Mouse (Mus musculus): ENCODE data around the gene Pde10a. TPM values are rescaled to one million over a fixed set of nuclear protein-coding genes. Genes with fewer than 3 reads are reported as not detected.

Pde10a gene
- polyA plus RNA-seq, 1 experiment from 2014 or later = 24.5 TPM

DNA sequence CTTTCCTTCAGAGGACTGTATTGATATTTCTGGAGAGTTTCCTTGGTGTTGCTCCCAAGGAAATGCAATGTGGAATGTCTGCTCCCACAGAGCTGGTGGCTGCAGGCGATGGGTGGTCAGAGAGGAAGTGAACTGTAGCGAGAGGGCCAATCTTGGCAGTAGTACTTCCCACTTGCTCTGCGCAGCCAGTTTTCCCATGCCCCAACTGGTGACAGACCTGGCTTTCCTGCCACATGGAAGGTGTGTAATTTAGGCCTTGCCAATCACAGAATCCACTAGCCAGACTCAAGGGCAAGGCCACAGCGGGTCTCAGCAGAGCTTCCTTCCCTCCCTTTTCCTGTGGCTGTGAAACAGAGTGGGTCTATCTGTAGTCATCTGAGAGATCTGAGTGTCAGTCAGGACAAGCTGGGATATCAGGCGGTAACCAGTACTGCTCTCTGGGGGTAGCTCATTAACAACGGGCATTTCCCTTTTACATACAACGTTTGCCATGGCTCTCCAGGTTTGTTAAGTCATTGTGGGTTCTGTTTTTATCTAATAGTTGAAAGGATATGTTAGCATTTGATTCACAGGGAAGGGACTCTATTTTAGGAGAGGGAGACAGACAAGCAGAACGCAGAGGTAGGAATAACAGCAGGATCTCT lies 316.8 kb downstream of the Pde10a start:
- Histone ChIP-seq H3K4me2 (ENCODE audit: low read length) (no peak overlapping the region), H3K4me1 (replicated peaks; ENCODE audit: control insufficient read depth, insufficient read depth, low read length) (peaks cover 32% of the 10 kb centered on the region), H3K36me3 (ENCODE audit: control insufficient read depth, insufficient read depth) (no peaks in the 10 kb centered on the region), H3K9ac (replicated peaks; ENCODE audit: low read depth, low read length) (no peak overlapping the region), H3K27ac (ENCODE audit: low read length) (no peak overlapping the region), H3K9me3 (ENCODE audit: control insufficient read depth, low read length) (no peaks in the 10 kb centered on the region), H3K27me3 (replicated peaks; ENCODE audit: control insufficient read depth, insufficient read depth, low read length) (no peaks in the 10 kb centered on the region), H3K4me3 (replicated peaks; ENCODE audit: low read length) (no peak overlapping the region)
- WGBS = 56% methylated on average over 8 of the region's 8 CpGs
- 0 out of 2 replicates have a peak, but pooled peaks have one; percentile 17 for ATAC-seq

DNA sequence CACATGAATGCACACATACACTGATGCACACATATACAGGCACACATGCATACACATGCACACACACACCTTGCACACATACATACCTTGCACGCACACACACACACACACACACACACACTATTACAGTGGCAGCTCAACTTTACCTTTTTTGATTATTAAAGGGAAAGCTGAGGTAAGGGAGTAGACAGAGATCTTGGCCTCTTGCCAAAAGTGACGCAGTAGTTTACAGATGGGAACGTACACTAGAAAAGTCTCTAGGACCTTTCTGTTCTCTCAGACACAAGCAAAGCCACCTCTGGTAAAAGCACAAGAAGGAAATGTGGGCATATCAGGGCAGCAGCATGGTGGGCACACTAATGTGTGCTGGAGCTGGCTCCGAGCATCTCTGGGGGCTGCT lies 317.5 kb downstream of the Pde10a start:
- Histone ChIP-seq H3K4me3 (replicated peaks; ENCODE audit: low read length) (no peak overlapping the region), H3K27ac (ENCODE audit: low read length) (no peak overlapping the region), H3K4me1 (replicated peaks; ENCODE audit: control insufficient read depth, insufficient read depth, low read length) (peaks cover 36% of the 10 kb centered on the region), H3K9ac (replicated peaks; ENCODE audit: low read depth, low read length) (no peak overlapping the region), H3K4me2 (ENCODE audit: low read length) (no peak overlapping the region), H3K27me3 (replicated peaks; ENCODE audit: control insufficient read depth, insufficient read depth, low read length) (no peaks in the 10 kb centered on the region), H3K36me3 (ENCODE audit: control insufficient read depth, insufficient read depth) (no peaks in the 10 kb centered on the region), H3K9me3 (ENCODE audit: control insufficient read depth, low read length) (no peaks in the 10 kb centered on the region)
- 40% methylated on average over 4 of the region's 4 CpGs for WGBS
- ATAC-seq = no peak

DNA sequence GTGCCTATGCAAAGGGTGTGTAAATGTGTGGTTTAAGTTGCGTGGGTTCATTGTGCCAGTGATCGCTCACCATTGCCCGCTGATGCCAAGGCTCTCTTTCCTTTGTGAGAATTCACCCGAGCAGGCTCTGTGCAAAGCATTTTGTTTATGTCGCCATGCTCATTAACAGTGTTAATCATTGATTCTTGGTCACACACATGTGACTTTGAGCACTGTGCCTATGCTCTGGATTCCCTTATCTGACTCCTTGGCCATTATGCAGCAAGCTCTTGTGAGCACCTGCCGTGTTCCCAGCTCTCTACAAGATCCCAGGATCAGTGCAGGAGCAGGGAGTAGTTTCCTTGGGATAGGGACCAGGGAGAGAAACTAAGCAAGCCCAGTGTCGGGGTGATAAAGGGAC lies 318.8 kb downstream of the Pde10a start:
- 64% methylated on average over 7 of the region's 7 CpGs for WGBS
- no peak overlapping the region for H3K4me2 ChIP-seq (ENCODE audit: low read length)
- no peak overlapping the region for H3K27ac ChIP-seq (ENCODE audit: low read length)
- ATAC-seq = no peak
- no peak overlapping the region for H3K4me3 ChIP-seq (replicated peaks; ENCODE audit: low read length)
- H3K4me1 ChIP-seq (replicated peaks; ENCODE audit: control insufficient read depth, insufficient read depth, low read length) = peaks cover 30% of the 10 kb centered on the region
- no peaks in the 10 kb centered on the region for H3K27me3 ChIP-seq (replicated peaks; ENCODE audit: control insufficient read depth, insufficient read depth, low read length)
- H3K9ac ChIP-seq (replicated peaks; ENCODE audit: low read depth, low read length) = no peak overlapping the region
- H3K36me3 ChIP-seq (ENCODE audit: control insufficient read depth, insufficient read depth) = no peaks in the 10 kb centered on the region
- H3K9me3 ChIP-seq (ENCODE audit: control insufficient read depth, low read length) = no peaks in the 10 kb centered on the region

DNA sequence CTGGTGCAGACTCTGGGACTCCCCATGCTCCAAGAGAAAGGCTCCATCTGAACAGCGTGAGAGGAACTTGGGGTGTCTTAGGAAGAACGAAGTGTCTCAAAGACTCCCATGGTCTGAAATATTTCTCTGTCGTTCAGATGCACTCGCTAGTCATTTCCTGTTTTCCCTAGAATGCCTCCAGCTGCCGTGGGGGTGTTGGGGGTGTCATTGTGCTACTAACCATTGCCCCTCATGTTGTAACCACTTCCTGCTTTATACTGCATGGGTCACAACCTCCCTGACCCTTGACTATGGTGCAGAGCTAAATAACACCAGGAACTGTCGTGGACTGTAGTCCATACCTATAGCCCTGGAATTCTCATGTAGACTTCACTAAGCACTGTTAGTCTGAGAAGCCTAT lies 321.3 kb downstream of the Pde10a start:
- Histone ChIP-seq H3K27me3 (replicated peaks; ENCODE audit: control insufficient read depth, insufficient read depth, low read length) (no peaks in the 10 kb centered on the region), H3K9ac (replicated peaks; ENCODE audit: low read depth, low read length) (no peak overlapping the region), H3K4me1 (replicated peaks; ENCODE audit: control insufficient read depth, insufficient read depth, low read length) (peaks cover 22% of the 10 kb centered on the region), H3K4me3 (replicated peaks; ENCODE audit: low read length) (no peak overlapping the region), H3K36me3 (ENCODE audit: control insufficient read depth, insufficient read depth) (no peaks in the 10 kb centered on the region), H3K9me3 (ENCODE audit: control insufficient read depth, low read length) (no peaks in the 10 kb centered on the region), H3K27ac (ENCODE audit: low read length) (no peak overlapping the region), H3K4me2 (ENCODE audit: low read length) (no peak overlapping the region)
- no peak for ATAC-seq
- 86% methylated on average over 6 of the region's 6 CpGs for WGBS

DNA sequence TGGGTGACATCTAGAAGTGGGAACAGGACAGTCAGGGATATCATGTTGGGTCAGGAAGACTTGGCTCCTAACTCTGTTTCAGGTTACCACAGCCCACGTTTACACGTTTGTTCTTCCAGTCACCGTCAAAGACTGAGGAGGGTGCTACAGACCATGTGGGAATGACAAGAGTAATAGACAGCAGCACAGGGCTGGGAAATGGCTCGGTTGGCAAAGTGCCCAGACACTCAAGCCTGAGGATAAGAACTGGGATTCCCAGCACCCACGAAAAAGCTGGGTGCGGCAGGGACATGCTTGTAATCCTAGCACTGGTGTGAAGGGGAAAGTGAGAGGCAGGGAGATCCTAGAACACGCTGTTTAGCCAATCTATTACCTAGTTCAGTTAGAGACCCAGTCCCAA lies 322.4 kb downstream of the Pde10a start:
- no peak overlapping the region for H3K4me2 ChIP-seq (ENCODE audit: low read length)
- 36% methylated on average over 7 of the region's 7 CpGs for WGBS
- no peak overlapping the region for H3K9ac ChIP-seq (replicated peaks; ENCODE audit: low read depth, low read length)
- no peak overlapping the region for H3K4me3 ChIP-seq (replicated peaks; ENCODE audit: low read length)
- no peaks in the 10 kb centered on the region for H3K9me3 ChIP-seq (ENCODE audit: control insufficient read depth, low read length)
- peak; percentile 38; the same call in 1 of the 2 replicates for ATAC-seq
- H3K36me3 ChIP-seq (ENCODE audit: control insufficient read depth, insufficient read depth) = no peaks in the 10 kb centered on the region
- H3K27ac ChIP-seq (ENCODE audit: low read length) = no peak overlapping the region
- peaks cover 13% of the 10 kb centered on the region for H3K4me1 ChIP-seq (replicated peaks; ENCODE audit: control insufficient read depth, insufficient read depth, low read length)
- H3K27me3 ChIP-seq (replicated peaks; ENCODE audit: control insufficient read depth, insufficient read depth, low read length) = no peaks in the 10 kb centered on the region

DNA sequence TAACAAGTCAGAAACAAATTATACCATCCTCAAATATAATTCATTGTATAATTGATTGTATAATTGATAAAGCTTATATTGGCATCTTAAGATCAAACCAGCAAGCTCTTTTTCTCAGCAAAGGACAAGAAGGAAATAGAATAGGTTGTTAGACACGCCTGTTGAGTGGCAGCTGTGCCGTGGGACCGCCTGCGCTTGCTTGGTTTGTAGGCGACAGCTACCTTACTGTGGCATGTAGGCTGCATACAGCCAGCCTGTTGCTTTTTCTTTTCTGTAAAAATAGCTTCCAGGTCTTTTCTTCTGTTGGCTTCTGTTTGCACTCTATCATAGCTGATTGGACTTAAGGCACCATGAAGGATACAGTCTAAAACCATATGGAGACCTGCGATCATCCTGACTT lies 326.7 kb downstream of the Pde10a start:
- 93% methylated on average over 6 of the region's 6 CpGs for WGBS
- no peaks in the 10 kb centered on the region for H3K27me3 ChIP-seq (replicated peaks; ENCODE audit: control insufficient read depth, insufficient read depth, low read length)
- no peak overlapping the region for H3K27ac ChIP-seq (ENCODE audit: low read length)
- peaks cover 15% of the 10 kb centered on the region for H3K4me1 ChIP-seq (replicated peaks; ENCODE audit: control insufficient read depth, insufficient read depth, low read length)
- ATAC-seq = no peak
- no peaks in the 10 kb centered on the region for H3K36me3 ChIP-seq (ENCODE audit: control insufficient read depth, insufficient read depth)
- no peak overlapping the region for H3K9ac ChIP-seq (replicated peaks; ENCODE audit: low read depth, low read length)
- no peaks in the 10 kb centered on the region for H3K9me3 ChIP-seq (ENCODE audit: control insufficient read depth, low read length)
- H3K4me3 ChIP-seq (replicated peaks; ENCODE audit: low read length) = no peak overlapping the region
- H3K4me2 ChIP-seq (ENCODE audit: low read length) = no peak overlapping the region

DNA sequence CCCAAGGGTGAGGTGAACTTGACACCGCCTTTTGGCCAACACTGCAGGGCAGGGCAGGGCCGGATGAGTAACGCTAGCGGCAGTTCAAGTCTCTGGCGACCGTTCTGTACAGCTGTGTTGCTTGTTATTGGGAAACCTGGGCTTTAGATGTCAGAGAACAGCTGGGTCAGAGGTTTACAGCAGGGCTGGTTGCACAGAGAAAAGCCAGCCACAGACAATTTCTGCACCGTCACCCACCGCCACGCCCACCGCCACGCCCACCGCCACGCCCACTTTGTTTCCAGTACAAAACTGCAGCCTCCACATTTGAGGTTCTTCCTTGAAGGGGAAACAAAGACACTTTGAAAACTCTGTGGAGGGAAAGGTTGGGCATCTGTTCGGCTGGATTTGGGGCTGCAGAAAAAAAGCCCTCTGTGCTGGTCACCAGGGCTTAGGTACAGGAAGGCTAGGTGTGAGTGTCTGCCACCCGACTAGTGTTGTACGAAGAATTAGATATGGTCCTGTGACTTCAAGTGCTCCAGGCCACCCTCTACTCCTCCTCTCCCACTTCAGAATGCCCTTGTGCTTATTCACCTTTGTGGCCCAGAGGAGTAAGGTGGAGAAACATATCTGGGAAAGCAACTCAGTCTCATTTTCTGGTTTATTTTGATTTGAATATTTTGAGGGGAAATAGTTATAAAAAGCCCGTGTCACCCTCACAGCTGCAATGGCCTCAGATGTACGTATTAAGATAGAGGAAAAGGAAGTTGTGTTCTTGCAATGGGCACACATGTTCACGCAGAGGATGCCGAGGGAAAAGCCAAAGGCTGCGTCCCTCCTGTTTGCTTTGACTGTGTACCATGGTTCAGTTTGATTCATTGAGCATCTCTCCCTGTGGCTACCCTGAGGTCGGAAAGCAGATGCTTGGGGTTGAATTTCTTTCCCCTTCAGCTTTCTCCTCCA lies 331.5 kb downstream of the Pde10a start:
- WGBS = 41% methylated on average over 22 of the region's 22 CpGs
- Histone ChIP-seq H3K4me2 (ENCODE audit: low read length) (peak overlapping the region; percentile 16; the same call in 1 of the 2 replicates), H3K4me1 (replicated peaks; ENCODE audit: control insufficient read depth, insufficient read depth, low read length) (peaks cover 15% of the 10 kb centered on the region), H3K9ac (replicated peaks; ENCODE audit: low read depth, low read length) (no peak overlapping the region), H3K27ac (ENCODE audit: low read length) (no peak overlapping the region), H3K9me3 (ENCODE audit: control insufficient read depth, low read length) (no peaks in the 10 kb centered on the region), H3K4me3 (replicated peaks; ENCODE audit: low read length) (no peak overlapping the region), H3K36me3 (ENCODE audit: control insufficient read depth, insufficient read depth) (no peaks in the 10 kb centered on the region), H3K27me3 (replicated peaks; ENCODE audit: control insufficient read depth, insufficient read depth, low read length) (no peaks in the 10 kb centered on the region)
- no peak for ATAC-seq

DNA sequence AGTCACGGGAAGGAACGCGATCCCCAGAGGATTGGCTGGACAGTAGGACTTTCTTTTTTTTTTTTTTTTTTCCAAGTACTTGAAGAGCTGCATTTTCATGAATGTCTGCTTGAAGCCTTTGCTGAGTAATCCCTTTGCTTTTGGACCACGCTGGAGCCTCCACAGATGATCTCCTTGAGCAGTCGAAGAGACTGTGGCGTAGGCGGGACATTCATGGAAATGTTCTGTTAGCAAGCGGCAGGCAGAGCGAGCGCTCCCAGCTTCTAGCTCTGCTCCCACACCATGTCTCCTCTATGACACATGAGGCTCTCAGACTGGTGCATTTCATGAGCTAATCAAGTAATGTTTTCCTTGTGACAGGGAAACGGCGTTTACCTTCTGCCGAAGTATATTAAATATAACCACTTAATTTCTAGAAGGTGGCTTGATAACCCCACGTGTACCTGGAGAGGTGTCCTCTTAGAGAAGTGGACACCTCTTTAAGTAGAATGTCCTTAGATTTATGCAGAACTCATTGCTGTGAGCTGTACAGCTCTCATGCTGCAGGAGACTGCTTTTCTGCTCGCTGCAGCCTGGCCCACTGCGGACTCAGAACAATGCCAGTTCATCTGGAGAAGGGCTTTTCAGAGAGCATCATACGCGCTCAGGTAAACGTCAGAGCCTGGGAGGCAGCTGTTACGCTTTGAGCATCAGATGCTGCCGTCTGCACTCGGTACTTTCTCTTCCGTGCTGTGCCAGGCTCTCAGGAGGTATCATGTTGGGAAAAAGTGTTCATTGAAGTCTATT lies 333.7 kb downstream of the Pde10a start:
- H3K9me3 ChIP-seq (ENCODE audit: control insufficient read depth, low read length) = no peaks in the 10 kb centered on the region
- H3K4me1 ChIP-seq (replicated peaks; ENCODE audit: control insufficient read depth, insufficient read depth, low read length) = peaks cover 19% of the 10 kb centered on the region
- peak; percentile 16; the same call in 1 of the 2 replicates for ATAC-seq
- no peak overlapping the region for H3K9ac ChIP-seq (replicated peaks; ENCODE audit: low read depth, low read length)
- no peaks in the 10 kb centered on the region for H3K36me3 ChIP-seq (ENCODE audit: control insufficient read depth, insufficient read depth)
- no peak overlapping the region for H3K4me3 ChIP-seq (replicated peaks; ENCODE audit: low read length)
- H3K27me3 ChIP-seq (replicated peaks; ENCODE audit: control insufficient read depth, insufficient read depth, low read length) = no peaks in the 10 kb centered on the region
- 62% methylated on average over 23 of the region's 23 CpGs for WGBS
- H3K4me2 ChIP-seq (ENCODE audit: low read length) = no peak overlapping the region
- no peak overlapping the region for H3K27ac ChIP-seq (ENCODE audit: low read length)

DNA sequence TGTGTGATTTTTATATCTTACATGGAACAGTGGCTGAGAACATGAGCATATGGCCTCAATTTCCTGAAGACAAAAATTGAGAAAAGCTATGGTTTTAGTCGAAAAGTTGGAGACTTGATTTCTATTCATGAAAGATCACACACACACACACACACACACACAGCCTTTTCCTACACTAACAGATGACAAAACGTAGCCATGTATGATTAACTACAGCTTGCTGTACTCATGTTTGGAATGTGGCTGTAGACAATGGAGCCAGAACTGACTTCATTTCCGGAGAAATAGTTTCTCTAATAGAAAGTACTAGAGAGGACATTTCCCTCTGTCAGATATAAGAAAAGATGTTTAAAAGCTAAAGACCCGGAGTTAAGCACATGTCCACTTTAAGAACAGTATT lies 334.3 kb downstream of the Pde10a start:
- Histone ChIP-seq H3K9me3 (ENCODE audit: control insufficient read depth, low read length) (no peaks in the 10 kb centered on the region), H3K4me3 (replicated peaks; ENCODE audit: low read length) (no peak overlapping the region), H3K4me1 (replicated peaks; ENCODE audit: control insufficient read depth, insufficient read depth, low read length) (peaks cover 19% of the 10 kb centered on the region), H3K27me3 (replicated peaks; ENCODE audit: control insufficient read depth, insufficient read depth, low read length) (no peaks in the 10 kb centered on the region), H3K4me2 (ENCODE audit: low read length) (no peak overlapping the region), H3K9ac (replicated peaks; ENCODE audit: low read depth, low read length) (no peak overlapping the region), H3K27ac (ENCODE audit: low read length) (no peak overlapping the region), H3K36me3 (ENCODE audit: control insufficient read depth, insufficient read depth) (no peaks in the 10 kb centered on the region)
- WGBS = 60% methylated on average over 4 of the region's 4 CpGs
- no peak for ATAC-seq
